ENCODE assay signal across 7 mouse cellular contexts in the genomic region with DNA sequence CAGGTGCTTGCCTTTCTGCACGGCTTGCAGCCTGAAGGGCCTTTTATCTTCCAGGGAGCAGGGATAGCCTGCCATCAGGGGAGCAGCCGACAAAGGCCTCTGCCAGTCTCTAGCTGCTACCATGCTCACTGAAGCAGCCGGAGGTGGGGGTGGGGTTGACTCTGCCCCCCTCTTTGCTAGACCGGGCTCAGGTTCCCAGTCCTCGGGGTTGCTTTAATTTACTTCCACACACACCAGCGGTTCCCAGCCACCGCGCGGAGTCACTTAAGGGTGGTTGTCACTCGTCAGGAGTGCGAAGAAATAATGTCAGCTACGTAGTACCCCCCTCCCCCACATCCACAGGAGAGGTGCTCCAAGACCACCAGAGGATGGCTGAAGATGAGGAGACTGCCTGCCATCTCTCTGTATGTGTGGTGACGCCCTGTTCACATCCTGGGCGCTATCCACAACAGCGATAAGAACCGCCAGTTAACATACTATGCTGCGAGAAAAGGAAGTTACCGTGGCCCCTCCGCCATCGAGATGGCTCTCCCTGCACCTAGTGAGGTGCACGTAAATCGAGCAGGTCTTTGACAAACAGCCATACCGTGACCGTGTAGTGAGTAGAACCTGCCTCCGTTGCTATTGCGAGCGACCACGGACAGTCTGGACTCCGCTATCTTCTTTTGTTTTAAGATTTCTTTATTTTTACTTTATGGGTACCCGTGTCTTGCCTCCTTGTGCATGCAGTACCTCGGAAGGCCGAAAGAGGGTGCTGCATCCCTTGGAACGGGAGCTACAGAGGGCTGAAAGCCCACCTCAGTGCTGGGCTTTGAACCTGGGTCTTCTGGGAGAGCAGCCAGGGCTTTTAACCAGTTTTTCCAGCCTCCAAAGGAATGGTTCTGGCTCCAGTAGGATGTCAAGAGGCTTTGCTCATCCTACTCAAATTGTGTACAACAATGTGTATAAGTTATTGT. TPM values are rescaled to one million over a fixed set of nuclear protein-coding genes. Genes with fewer than 3 reads are reported as not detected.
DNase-seq lines count a peak whose midpoint lies in the region; ATAC-seq and TF ChIP-seq lines count a peak whose summit lies in the region.

No protein-coding gene starts in this region.

- TF ChIP-seq POLR2A in small intestine, adult 2 months (IDR thresholded peaks at IDR 0.05; ENCODE audit: low read depth, low read length), result no peak

- H3K9me3 ChIP-seq in forebrain, embryonic 12.5 days, result no peaks in the 10 kb centered on the region
- H3K9me3 ChIP-seq in hindbrain, embryonic 13.5 days, result no peaks in the 10 kb centered on the region

- peak; percentile 64 for ATAC-seq in forebrain, embryonic 12.5 days (ENCODE audit: low FRiP score)
- ATAC-seq in hindbrain, embryonic 13.5 days (ENCODE audit: low FRiP score), result peak; percentile 67

- peak overlapping the region; percentile 65 for H3K4me2 ChIP-seq in forebrain, embryonic 12.5 days
- peak overlapping the region; percentile 54 for H3K4me2 ChIP-seq in hindbrain, embryonic 13.5 days

- H3K4me1 ChIP-seq in forebrain, embryonic 12.5 days, result peaks cover 13% of the 10 kb centered on the region
- H3K4me1 ChIP-seq in hindbrain, embryonic 13.5 days (replicated peaks), result peaks cover 21% of the 10 kb centered on the region
- no peaks in the 10 kb centered on the region for H3K4me1 ChIP-seq in small intestine, adult 2 months (ENCODE audit: control insufficient read depth, insufficient read depth, insufficient read length, low read length)

- DNase-seq in NIH3T3 (ENCODE audit: low read depth), result peak; percentile 20
- peak; percentile 25 for DNase-seq in c-Kit-positive CD71-negative TER-119-negative erythroid progenitor cells, embryonic 14.5 days (ENCODE audit: low read depth)
- DNase-seq in layer of hippocampus, postnatal 36 days, result peak; percentile 64 to 79
- DNase-seq in mesoderm, embryonic 11.5 days (ENCODE audit: low read depth, low spot score), result peak; percentile 85

- TF ChIP-seq CTCF in small intestine, adult 2 months (IDR thresholded peaks at IDR 0.05; ENCODE audit: extremely low read depth, insufficient read length, insufficient replicate concordance, low read depth, low read length), result peak; percentile 40; the same call in 1 of the 2 replicates

- H3K27me3 ChIP-seq in forebrain, embryonic 12.5 days, result peaks cover 10% of the 10 kb centered on the region; the same call in 1 of the 2 replicates
- H3K27me3 ChIP-seq in hindbrain, embryonic 13.5 days, result peaks cover 3% of the 10 kb centered on the region; the same call in 1 of the 2 replicates
- peaks cover 7% of the 10 kb centered on the region for H3K27me3 ChIP-seq in small intestine, adult 2 months (ENCODE audit: control insufficient read depth, insufficient read depth, low read length)

- H3K36me3 ChIP-seq in forebrain, embryonic 12.5 days (replicated peaks), result no peaks in the 10 kb centered on the region
- no peaks in the 10 kb centered on the region for H3K36me3 ChIP-seq in hindbrain, embryonic 13.5 days
- H3K36me3 ChIP-seq in small intestine, adult 2 months (ENCODE audit: control insufficient read depth, insufficient read depth, low read length), result no peaks in the 10 kb centered on the region

- H3K4me3 ChIP-seq in forebrain, embryonic 12.5 days (replicated peaks), result peak overlapping the region; percentile 37
- H3K4me3 ChIP-seq in hindbrain, embryonic 13.5 days, result peak overlapping the region; percentile 31
- H3K4me3 ChIP-seq in small intestine, adult 2 months (ENCODE audit: low read depth, low read length), result no peak overlapping the region

- 2% methylated on average over 33 of the region's 33 CpGs for WGBS in forebrain, embryonic 12.5 days
- 3% methylated on average over 33 of the region's 33 CpGs for whole genome bisulfite sequencing in hindbrain, embryonic 13.5 days
- whole genome bisulfite sequencing in small intestine, adult 2 months, result 8% methylated on average over 33 of the region's 33 CpGs

- peak overlapping the region; percentile 54 for H3K9ac ChIP-seq in forebrain, embryonic 12.5 days
- H3K9ac ChIP-seq in hindbrain, embryonic 13.5 days, result peak overlapping the region; percentile 65

- H3K27ac ChIP-seq in forebrain, embryonic 12.5 days, result peak overlapping the region; percentile 68
- H3K27ac ChIP-seq in hindbrain, embryonic 13.5 days, result peak overlapping the region; percentile 78
- no peak overlapping the region for H3K27ac ChIP-seq in small intestine, adult 2 months (ENCODE audit: insufficient read depth, low read depth, low read length)

RNA-seq across cellular contexts. Expression of a gene that starts 16.2 kb away (rescaled TPM):
- polyA plus RNA-seq in forebrain, embryonic 12.5 days (2016; fragmentation: Nextera tagmentation; extraction: Ambion mirVana), result not detected in 2 replicates
- not detected in 2 replicates for polyA plus RNA-seq in hindbrain, embryonic 13.5 days (2015; fragmentation: Nextera tagmentation; extraction: Ambion mirVana)
- total RNA-seq in layer of hippocampus, postnatal 36 days (2021), result not detected
- not detected in 2 replicates for polyA plus RNA-seq in small intestine, adult 2 months (2012; rRNA removed)

Comparison
In these comparisons a context has a peak if more than half of its experiments do, and no peak if none do; other contexts are left out.
1. DNase-seq: peak in every context shown above with its lines; median percentile 85 in mesoderm, embryonic 11.5 days; 72 in layer of hippocampus, postnatal 36 days; 25 in c-Kit-positive CD71-negative TER-119-negative erythroid progenitor cells, embryonic 14.5 days; 20 in NIH3T3.